Mouse (Mus musculus) brain, embryonic 14.5 days (tissue): ENCODE data around the gene Rac3.

Experiments used
- CTCF ChIP-seq: fragments of 200-500 bp; IDR thresholded peaks from 2 replicates; pipeline ENCODE4 v1.5.1; 2012; ENCODE audit warnings: inconsistent platforms, mild to moderate bottlenecking, moderate library complexity, borderline replicate concordance; ENCODE audit not compliant: insufficient read depth, insufficient read length; ENCODE audit errors: extremely low read depth
- POLR2A ChIP-seq: fragments of 200-500 bp; IDR thresholded peaks from 2 replicates; pipeline ENCODE4 v1.6.1; 2012; ENCODE audit warnings: mild to moderate bottlenecking, inconsistent platforms, borderline replicate concordance; ENCODE audit not compliant: poor library complexity, insufficient read depth, insufficient read length, severe bottlenecking; ENCODE audit errors: extremely low read depth

GRCm38 (mm10) chr11:120697741-120698140, 23.5 kb upstream of the Rac3 start:
- TF ChIP-seq CTCF (no peak), POLR2A (no peak)
